ENCODE assay signal across 9 mouse cellular contexts in the genomic region with DNA sequence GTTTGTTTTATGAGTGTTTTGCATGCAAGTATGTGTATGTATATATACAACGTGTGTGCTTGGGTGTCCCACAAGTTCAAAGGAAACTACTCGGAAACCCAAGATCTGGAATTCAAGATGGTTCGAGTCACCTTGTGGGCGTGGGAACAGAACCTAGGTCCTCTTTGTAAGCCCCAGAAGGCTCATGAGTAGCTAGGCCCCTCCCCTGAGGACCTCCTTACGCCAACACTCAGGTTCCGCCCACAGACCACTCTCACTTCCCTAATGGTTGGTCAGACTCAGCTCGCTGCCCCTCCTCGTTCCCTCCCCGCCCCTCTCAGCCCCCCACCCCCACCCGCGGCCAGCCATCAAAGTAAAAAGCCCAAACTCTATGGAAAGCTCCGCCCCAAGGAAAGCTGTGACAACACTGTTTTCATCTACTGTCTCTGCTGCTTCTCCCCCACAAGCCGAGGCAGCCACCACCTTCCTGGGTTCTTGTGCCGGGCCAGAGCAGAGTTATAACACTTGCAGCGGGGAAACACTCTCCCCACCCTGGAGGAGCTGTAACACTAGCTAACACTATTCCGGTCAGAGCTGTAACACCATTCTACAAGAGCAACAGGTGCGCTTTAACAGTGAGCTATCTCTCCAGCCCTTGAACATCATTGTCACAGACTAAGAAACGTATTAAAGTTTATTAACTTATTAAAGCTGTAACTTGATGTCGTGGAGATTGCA. TPM values are rescaled to one million over a fixed set of nuclear protein-coding genes. Genes with fewer than 3 reads are reported as not detected.
DNase-seq lines count a peak whose midpoint lies in the region; ATAC-seq and TF ChIP-seq lines count a peak whose summit lies in the region.
"Had no signal": no experiment of that assay in that cellular context is flagged by ENCODE, and none has a peak within 500 bp of the region (broad histone marks: within the 10 kb centered on the region; RNA-seq: fewer than 3 reads in every experiment).

No protein-coding gene starts in this region.

- TF ChIP-seq CTCF in spleen, adult 2 months (IDR thresholded peaks at IDR 0.05; ENCODE audit: extremely low read depth, insufficient read depth, insufficient read length, insufficient replicate concordance) = no peak

- H3K9ac ChIP-seq in forebrain, embryonic 16.5 days (replicated peaks; ENCODE audit: low read depth, low read length) = no peak overlapping the region
- H3K9ac ChIP-seq in heart, embryonic 12.5 days = peak overlapping the region; percentile 49; the same call in 1 of the 2 replicates

- peaks cover 24% of the 10 kb centered on the region for H3K27me3 ChIP-seq in forebrain, embryonic 10.5 days (ENCODE audit: poor library complexity, severe bottlenecking)
- H3K27me3 ChIP-seq in forebrain, embryonic 16.5 days (replicated peaks; ENCODE audit: control insufficient read depth, insufficient read depth, low read length) = 0 out of 2 replicates have a peak, but pooled peaks cover 6% of the 10 kb centered on the region
- no peaks in the 10 kb centered on the region for H3K27me3 ChIP-seq in heart, embryonic 12.5 days (replicated peaks)
- no peaks in the 10 kb centered on the region for H3K27me3 ChIP-seq in spleen, adult 2 months (ENCODE audit: control insufficient read depth, insufficient read depth, low read length)
- H3K27me3 ChIP-seq: Patski had no signal

- H3K36me3 ChIP-seq in forebrain, embryonic 10.5 days (replicated peaks) = no peaks in the 10 kb centered on the region
- H3K36me3 ChIP-seq in forebrain, embryonic 16.5 days (ENCODE audit: control insufficient read depth, insufficient read depth) = no peaks in the 10 kb centered on the region
- H3K36me3 ChIP-seq in heart, embryonic 12.5 days = no peaks in the 10 kb centered on the region
- no peaks in the 10 kb centered on the region for H3K36me3 ChIP-seq in spleen, adult 2 months (ENCODE audit: control insufficient read depth, insufficient read depth, low read length)

- peak overlapping the region; percentile 74 for H3K27ac ChIP-seq in forebrain, embryonic 10.5 days
- no peak overlapping the region for H3K27ac ChIP-seq in forebrain, embryonic 16.5 days (ENCODE audit: low read length)
- peak overlapping the region; percentile 62 for H3K27ac ChIP-seq in heart, embryonic 12.5 days (ENCODE audit: poor library complexity, severe bottlenecking)
- peak overlapping the region; percentile 85 for H3K27ac ChIP-seq in spleen, adult 2 months (ENCODE audit: insufficient read depth, low read length)

- peaks cover 45% of the 10 kb centered on the region for H3K4me1 ChIP-seq in forebrain, embryonic 10.5 days
- H3K4me1 ChIP-seq in forebrain, embryonic 16.5 days (replicated peaks; ENCODE audit: control insufficient read depth, insufficient read depth, low read length) = peaks cover 19% of the 10 kb centered on the region
- peaks cover 38% of the 10 kb centered on the region for H3K4me1 ChIP-seq in heart, embryonic 12.5 days (replicated peaks)
- peaks cover 25% of the 10 kb centered on the region for H3K4me1 ChIP-seq in spleen, adult 2 months (ENCODE audit: control insufficient read depth, insufficient read depth, insufficient read length)

- no peaks in the 10 kb centered on the region for H3K9me3 ChIP-seq in forebrain, embryonic 10.5 days
- H3K9me3 ChIP-seq in forebrain, embryonic 16.5 days (ENCODE audit: control insufficient read depth, low read length) = no peaks in the 10 kb centered on the region
- H3K9me3 ChIP-seq in heart, embryonic 12.5 days (replicated peaks) = no peaks in the 10 kb centered on the region

- peak; percentile 64 for DNase-seq in forebrain, embryonic 10.5 days (ENCODE audit: extremely low spot score, low spot score)
- peak; percentile 93 for DNase-seq in embryo, embryonic 10 days (ENCODE audit: low spot score)
- peak; percentile 59 for DNase-seq in kidney, postnatal 14 days
- peak; percentile 86 to 92 for DNase-seq in spleen, adult 2 months (ENCODE audit: low read depth in 1 of 2, low spot score in 2 of 2)
- no peak for DNase-seq in urinary bladder, postnatal 10 days (ENCODE audit: low spot score)

- H3K4me2 ChIP-seq in forebrain, embryonic 16.5 days (ENCODE audit: low read length) = no peak overlapping the region
- peak overlapping the region; percentile 98 for H3K4me2 ChIP-seq in heart, embryonic 12.5 days

- 15% methylated on average over 19 of the region's 19 CpGs for WGBS in forebrain, embryonic 10.5 days
- 18% methylated on average over 19 of the region's 19 CpGs for WGBS in forebrain, embryonic 16.5 days
- 10% methylated on average over 19 of the region's 19 CpGs for WGBS in heart, embryonic 12.5 days
- 12% methylated on average over 19 of the region's 19 CpGs for WGBS in spleen, adult 2 months

- H3K4me3 ChIP-seq in forebrain, embryonic 10.5 days = peak overlapping the region; percentile 71
- H3K4me3 ChIP-seq in forebrain, embryonic 16.5 days (replicated peaks; ENCODE audit: low read length) = no peak overlapping the region
- H3K4me3 ChIP-seq in heart, embryonic 12.5 days = peak overlapping the region; percentile 31
- H3K4me3 ChIP-seq in spleen, adult 2 months (ENCODE audit: extremely low read depth, insufficient read depth, insufficient read length) = peak overlapping the region; percentile 42; the same call in 1 of the 2 replicates

- TF ChIP-seq POLR2A in spleen, adult 2 months (IDR thresholded peaks at IDR 0.05; ENCODE audit: low read depth, low read length) = peak; percentile 19; the same call in 1 of the 2 replicates

- ATAC-seq in forebrain, embryonic 16.5 days = no peak
- ATAC-seq in heart, embryonic 12.5 days (ENCODE audit: insufficient number of reproducible peaks, low FRiP score) = peak; percentile 87
- peak; percentile 77 for ATAC-seq in megakaryocyte, adult 5-6 weeks (ENCODE audit: poor library complexity, severe bottlenecking)
- ATAC-seq: Patski had no signal

RNA-seq across cellular contexts. Expression of gene Ggta1, which starts 0.5 kb away (rescaled TPM):
- polyA plus RNA-seq in forebrain, embryonic 10.5 days (2016; fragmentation: Nextera tagmentation; extraction: Ambion mirVana) = 6.4 TPM in 2 replicates
- 4.1 and 6.5 TPM in 2 replicates for polyA plus RNA-seq in forebrain, embryonic 16.5 days (2015; fragmentation: Nextera tagmentation; extraction: Ambion mirVana)
- polyA plus RNA-seq in heart, embryonic 12.5 days (2016; fragmentation: Nextera tagmentation; extraction: Ambion mirVana) = 46.5 and 47.1 TPM in 2 replicates
- 41.7 and 51.1 TPM in 2 replicates for total RNA-seq in megakaryocyte, adult 5-6 weeks (2015)
- total RNA-seq in megakaryocyte, adult 5-6 weeks (2017) = 68.3 and 71.2 TPM in 2 replicates
- polyA plus RNA-seq in spleen, adult 2 months (2012; rRNA removed) = 20.1 and 21.6 TPM in 2 replicates
